Mouse (Mus musculus) natural killer cell, adult 2 months (primary cell): ENCODE measurements around the gene Psma7.

ENCODE experiments used
- DNase-seq, 2 experiments: peaks; one replicate each; pipeline ENCODE4 v3.0.0; 2022; ENCODE audit warnings: low spot score in 2 of 2

The Psma7 gene

DNA sequence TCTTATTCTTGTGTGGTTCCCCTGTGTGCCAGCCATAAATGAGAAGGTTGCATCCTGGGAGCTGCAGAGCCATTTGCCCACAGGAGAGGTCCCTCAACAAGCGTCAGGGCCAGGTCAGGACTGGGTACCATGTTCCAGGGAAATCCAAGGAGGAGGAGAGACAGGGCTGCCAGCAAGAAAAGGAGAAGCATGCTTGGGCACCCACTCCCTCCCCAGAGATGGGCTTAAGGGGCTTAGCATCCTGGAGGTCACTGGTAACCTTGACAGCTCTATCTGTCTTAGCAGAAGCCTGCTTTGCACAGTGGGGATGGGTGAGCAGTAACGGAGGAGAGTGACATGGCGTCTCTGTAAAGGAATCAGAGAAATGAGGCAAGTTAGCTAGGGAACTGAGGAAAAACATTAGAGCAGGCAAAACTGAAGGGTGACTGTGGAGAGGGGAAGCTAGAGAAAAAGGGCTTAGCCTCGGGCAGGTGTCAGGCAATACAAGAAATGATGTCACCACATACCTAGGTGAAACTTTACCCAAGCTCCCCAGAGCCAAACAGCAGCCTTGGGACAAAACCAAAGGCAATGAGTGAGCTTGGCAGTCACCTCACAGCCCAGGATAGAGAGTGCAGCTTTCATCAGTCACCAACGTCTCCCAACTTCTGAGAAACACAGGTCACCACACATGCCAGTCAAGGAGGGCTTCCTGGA lies 36.4 kb downstream of the Psma7 start:
- DNase-seq: no peak

DNA sequence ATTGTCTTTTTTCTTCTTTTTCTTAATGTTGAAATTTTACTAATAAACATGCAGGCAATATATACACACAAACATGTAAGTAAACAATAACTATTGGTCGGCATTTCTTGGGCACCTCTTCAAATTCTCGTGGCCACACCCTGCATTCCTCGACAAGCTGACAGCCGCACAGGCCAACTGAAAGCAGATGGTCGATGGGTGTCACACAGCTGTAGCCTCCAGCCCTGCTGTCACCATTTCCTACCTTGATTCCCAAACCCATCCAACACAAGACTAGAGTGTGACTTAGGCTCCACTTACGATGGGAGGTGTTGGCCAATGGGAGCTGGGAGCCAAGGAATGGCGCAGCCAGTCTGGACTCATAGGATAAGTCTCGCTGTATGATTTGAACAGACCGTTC lies 40.6 kb downstream of the Psma7 start:
- DNase-seq: no peak

DNA sequence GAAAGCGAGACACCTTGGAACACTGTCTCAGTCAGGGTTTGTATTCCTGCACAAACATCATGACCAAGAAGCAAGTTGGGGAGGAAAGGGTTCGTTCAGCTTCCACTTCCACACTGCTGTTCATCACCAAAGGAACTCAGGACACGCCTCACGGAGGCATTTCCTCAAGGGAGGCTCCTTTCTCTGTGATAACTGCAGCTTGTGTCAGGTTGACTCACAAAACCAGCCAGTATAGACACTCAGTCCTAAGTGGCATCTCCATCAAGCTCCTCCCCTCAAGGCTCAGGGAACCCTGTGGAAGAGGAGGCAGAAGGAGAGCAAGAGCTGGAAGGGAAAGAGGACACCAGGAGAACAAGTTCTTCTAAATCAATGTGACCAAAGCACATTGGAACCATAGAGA lies 43.8 kb downstream of the Psma7 start:
- no peak for DNase-seq

DNA sequence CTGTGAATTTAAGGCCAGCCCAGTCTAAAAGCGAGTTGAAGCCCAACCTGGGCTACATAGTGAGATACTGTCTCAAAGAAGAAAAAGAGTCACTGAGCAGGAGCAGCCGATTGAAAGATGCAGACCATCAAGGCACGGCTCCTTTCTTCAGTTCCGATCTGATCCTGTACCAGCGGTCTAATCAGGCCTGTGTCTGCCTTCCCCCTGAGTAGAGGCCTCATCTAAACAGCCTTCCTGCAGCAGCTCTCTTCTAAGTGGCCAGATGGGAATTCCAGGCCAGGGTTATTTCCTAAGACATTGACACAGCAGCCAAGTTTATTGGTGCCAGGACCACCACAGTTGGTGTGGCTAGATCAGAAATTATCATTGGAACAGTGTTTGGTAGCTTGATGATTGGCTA lies 49.2 kb downstream of the Psma7 start:
- DNase-seq: no peak

GRCm38 (mm10) chr2:179989098-179989497 lies 53.1 kb downstream of the Psma7 start:
- no peak for DNase-seq

GRCm38 (mm10) chr2:179986437-179987022 lies 55.7 kb downstream of the Psma7 start:
- DNase-seq: no peak
